Mouse (Mus musculus): Measurements from ENCODE around the gene Chtop.

Chtop gene

DNA sequence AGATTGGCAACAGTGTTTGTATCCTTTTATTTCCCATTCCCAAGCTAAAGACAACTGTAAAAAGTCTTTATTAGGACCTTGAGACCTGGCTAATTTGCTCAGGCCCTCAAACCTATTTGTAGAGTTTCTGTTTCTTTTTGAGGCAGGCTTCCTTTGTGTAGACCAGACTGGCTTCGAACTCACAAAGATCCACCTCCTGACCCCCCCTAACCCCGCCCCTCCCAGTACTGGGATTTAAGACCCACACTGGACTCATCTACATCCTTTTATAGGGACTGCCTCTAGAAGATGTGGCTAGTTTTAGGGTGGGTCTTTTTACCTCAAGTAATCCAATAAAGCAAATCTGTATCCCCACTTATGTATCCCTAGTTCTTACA lies 437 bp upstream of the Chtop start:
- DNase-seq = no peak

DNA sequence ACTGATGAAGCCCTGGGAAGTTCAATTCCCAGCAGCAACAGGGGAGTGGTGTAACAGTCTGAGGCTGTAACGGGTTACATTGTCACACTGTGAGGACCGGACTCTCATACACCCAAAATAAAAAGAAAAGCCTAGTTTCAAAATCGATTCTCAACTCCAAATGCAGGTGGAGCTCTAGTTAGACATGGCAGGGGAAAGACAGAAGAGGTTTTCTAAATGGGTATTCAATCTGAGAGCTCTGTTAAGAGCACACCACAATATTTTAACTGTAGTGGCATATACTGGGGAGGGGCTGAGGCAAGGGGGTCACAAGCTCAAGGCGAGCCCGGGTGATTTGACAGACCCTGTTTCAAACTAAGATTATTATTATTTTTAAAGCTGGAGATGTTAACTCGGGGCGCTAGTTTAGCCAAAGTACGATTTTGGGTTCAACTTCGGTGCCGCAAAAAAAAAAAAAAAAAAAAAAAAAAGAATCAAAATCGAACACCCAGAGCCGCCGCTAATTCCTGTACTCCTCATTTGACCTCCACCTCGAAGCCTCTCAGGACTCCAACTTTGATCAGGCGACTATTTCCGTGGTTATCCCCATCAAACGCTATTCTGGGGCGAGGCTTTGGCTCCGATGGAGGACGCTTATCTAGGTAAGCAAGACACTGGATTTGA lies 880 bp downstream of the Chtop start:
- DNase-seq = no peak

DNA sequence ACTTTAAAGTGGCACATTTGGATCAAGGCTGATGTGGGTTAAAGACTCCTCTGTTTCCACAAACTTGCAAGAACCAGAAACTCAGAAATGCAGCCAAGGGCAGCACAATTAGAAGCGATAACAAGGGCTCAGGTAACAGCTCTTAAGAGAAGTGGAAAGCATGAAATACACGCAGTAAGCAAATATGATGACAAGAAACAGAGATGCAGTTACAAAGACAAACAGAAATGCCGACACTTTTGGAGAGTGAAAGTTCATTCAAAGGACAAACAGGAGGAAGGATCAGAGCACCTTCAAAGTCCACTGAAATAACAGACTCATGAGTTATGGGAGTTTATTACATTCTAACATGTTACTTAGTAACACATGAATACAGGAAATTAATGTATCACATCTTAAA lies 2.9 kb downstream of the Chtop start:
- no peak for DNase-seq

DNA sequence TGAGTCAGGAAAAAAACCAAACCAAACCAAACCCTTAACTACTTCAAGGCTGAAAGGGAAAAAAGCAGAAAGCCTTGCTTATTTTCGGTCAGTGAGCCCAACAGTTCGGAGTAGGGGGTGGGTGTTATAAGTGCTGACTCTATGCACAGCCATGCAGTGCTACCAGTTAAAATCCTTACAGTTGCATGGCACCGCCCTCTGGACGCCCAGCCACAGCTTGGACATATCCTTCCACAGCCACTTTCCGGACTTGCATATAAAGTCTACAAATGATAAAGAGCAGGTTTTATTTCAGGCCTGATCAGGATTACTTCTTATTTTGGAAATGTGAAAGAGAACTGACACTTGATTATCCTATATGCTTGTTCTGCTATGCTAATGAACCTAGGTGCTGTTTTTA lies 4.1 kb downstream of the Chtop start:
- DNase-seq = no peak

DNA sequence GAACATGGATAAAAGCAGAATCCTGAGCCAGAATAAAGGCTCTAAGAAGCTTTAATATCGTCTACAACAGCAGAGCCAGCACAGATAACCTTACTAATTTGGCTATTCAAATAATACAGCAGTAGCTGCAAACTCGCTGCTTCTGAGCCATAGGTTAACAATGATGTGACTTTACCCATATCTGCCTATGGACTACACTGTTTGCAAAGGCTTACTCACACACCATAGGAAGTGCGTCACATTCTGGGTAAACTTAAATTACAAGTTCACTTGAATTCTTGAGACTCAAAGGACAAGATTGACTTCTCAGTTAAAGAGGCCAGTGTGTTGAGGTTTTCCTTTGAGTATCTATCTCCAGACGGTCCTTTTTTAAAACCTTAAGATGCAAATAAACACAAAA lies 5.9 kb downstream of the Chtop start:
- no peak for DNase-seq

DNA sequence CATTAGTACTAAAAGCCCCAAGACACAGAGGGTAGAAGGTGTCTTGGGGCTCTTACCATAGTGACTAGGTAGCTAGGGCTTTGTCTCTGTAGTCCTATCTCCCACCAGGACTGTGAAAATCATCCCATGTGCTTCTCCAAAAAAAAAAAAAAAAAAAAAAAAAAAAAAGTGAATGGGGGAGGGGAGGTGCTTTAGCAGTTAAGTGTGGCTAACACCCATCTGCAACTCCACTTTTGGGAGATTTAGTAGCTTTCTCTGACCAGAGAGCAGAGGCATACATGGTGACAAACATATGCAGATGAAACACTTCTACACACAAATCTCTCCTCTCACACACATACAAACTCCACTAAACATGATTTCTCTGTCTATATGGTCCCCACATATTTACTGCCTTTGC lies 11.7 kb downstream of the Chtop start:
- no peak for DNase-seq

DNA sequence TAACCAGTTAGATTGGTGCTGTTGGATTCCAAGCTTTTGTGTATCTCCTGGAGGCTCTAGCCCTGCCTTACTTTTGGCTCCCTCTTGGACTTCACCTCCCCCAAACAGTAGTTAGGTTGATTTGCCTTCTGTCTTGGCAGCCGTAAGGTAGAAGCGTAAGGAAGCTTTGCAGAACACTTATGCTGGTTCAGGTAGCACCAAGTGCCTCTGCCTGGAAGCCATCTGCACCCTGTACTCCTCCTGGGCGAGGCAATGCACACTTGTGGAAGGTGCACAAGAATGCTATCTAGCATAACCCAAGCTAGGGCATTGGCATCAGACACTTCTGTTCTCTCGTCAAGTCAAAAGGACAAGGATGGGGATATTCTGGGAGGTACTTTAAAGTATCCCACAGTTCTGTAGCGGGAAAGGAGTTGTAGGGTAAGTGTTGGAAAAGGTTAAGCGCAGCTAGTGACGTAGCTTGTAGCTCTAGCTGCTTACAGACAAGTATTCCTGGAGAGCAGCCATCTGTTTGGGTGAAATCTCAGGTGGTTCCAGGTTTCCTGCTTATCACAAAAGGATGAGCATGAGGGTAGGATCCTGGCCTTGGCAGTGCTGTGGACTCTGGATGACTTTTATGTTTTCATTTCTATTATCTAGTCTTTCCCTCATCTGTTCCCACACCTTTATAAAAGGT lies 13.3 kb downstream of the Chtop start:
- peak; percentile 90 for DNase-seq

DNA sequence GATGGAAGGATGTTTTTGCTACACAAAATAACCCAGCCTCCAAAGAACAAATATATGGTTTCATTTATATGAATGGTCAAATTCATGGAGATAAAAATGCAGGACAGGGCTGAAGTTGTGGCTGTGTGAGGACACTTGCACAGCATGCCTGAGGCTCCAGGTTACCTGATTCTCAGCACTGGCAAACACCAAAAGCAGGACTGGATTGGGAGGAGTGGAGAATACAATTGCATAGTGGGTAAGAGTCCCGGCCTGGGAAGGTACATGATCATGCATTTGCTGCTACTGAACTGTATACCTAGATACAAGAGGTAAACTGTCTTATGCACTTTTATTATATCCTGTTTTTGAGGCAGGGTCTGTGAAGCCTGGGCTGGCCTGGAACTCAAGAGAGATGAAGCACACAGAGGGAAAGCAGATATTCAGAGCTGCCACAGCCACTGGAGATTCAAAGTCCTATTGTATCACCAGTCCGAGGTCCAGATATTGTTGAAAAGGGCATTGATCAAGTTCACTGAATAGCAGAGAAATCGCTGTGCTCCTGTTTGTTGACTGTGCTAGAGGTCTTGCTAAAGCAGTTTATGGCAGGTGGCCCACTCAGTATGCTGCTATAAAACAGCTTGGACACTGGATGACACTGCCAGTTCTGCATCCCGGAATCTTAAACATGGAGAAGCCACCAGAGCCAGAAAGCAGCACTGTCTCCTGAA lies 15.3 kb downstream of the Chtop start:
- no peak for DNase-seq

DNA sequence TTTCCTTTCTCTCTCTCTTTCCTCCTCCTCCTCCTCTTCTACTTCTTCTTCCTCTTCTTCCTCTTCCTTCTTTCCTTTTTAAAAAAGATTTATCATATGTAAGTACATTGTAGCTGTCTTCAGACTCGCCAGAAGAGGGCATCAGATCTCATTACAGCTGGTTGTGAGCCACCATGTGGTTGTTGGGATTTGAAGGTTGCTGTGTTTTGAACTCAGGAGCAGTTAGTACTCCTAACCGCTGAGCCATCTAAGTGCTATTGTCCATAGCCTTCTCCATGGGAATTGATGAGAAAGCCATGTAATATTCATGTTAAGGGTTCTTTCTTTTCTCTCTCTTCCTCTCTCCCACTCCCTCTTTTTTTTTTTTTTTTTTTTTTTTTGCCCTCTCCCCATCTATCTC lies 17.9 kb downstream of the Chtop start:
- DNase-seq = peak; percentile 91

DNA sequence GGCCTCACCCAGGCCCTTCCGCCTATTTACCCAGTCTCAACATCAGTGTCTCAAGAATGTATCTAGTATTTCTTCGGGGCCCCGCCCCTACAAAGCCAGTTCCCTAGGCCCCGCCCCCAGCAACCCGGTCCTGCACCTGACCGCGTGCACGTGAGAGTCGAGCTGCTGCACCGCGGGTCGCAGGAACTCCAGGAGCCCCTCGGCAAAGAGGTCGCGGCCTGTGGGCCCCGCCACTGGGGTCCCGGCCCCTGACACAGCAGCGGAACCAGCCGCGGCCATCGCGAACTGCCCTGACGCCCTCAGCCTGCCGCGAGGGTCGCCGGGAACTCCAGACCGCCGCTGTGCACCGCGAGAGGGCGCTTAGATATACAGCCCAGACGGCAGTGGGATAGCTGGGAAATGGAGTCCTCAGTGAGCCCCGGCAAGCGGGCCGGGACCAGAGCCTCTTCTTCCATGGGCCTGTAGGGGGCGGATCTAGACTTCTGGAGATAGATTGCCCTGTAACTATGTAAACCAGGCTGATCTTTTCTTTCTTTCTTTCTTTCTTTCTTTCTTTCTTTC lies 18.5 kb downstream of the Chtop start, which contains the start of gene Snapin:
Gene Snapin (minus strand): TSS at position 338 of the 561 bp plus-strand sequence.
- peak; percentile 100 for DNase-seq

DNA sequence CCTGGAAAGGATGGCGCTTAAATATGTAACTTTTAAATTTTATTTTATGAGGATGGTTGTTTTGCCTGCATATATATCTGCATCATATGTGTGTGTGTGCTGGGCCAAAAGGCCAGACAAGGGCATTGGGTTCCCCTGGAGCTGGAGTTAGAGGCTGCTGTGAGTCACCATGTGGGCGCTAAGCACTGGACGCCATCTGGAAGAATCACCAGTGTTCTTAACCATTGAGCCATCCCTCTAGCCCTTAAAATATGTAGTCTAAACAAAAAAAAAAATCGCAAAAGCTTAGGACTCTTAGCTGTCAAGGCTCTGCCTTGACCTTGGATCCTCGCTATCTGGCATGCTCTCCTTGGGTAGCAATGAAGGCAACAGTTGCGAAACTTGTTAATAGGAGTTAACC lies 20.7 kb downstream of the Chtop start:
- DNase-seq = peak; percentile 71

DNA sequence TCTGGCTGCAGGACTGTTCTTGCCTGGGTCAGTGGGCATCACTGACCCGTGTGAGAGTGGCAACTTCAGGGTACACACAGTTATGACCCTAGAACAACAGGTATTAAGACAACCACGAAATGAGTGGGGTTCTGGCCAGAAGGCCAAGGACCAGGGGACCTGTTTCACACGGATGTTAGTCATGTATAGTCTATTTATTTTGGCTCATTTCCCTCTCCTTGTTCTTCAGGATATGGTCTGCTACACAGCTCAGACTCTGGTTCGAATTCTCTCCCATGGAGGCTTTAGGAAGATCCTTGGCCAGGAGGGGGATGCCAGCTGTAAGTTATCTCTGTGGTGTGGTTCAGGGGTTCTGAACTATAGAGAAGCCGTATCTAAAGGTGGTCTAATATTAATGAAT lies 22.3 kb downstream of the Chtop start:
- no peak for DNase-seq

DNA sequence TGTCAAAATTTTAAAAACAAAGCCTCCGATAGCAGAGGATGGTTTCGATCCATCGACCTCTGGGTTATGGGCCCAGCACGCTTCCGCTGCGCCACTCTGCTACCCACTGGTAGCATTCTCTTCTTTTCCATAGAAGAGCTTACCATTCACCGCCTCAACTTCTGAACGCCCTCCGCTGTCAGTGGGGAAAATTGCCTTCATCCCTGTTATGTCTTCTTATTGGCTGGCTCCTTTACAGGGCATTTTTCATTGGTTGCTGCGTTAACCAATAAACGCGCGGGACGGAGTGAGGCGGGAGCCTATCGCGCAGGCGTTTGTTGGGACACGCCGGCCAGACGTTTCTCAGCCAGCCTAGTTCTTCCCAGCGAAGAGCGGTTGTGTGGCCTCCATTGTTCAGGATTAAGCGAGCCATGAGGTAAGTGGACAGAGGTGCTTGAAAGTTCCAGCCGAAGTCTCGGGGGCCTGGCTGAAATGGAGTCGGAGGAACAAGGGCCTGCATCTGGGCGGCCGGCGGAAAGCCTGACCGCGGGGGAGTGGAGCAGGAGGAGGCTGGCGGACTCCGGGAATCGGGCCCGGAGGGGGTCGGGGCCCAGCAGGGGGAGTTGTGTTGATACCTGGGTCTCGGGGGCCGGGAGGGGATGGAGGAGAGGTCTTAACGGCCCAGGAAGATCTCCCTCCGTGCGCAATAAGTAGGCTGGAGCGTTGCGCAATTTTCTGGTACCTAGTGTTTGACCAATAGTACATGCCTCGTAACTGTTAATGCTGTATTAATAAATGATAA lies 33.3 kb downstream of the Chtop start, which contains the start of gene Ilf2:
Gene Ilf2 (plus strand): TSS at position 296 of the 781 bp plus-strand sequence.
- peak; percentile 100 for DNase-seq

DNA sequence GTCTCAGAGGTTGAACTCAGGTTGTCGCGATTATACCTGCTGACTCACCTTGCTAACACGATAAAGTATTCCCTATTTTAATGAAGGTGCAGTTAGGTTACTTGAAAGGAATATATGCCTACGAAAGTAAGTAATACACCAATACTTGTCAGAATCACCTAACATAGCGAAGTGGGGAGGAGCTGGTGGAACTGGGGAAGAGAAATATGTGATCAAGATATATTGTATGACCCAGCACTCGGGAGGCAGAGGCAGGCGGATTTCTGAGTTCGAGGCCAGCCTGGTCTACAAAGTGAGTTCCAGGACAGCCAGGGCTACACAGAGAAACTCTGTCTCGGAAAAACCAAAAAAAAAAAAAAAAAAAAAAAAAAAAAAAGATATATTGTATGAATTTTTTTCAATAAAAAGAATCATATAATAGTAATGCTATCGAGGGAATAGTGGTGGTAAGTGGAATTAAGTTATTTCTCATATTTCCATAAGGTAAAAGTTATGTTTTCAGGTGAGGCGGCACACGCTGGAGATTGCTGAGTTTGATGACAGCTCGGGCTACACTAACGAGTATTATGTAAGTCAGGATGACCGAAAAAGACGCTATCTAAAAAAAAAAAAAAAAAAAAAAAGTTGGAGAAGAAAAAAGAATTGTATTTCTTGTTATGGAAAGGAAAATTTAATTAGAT lies 34.0 kb downstream of the Chtop start:
- no peak for DNase-seq

DNA sequence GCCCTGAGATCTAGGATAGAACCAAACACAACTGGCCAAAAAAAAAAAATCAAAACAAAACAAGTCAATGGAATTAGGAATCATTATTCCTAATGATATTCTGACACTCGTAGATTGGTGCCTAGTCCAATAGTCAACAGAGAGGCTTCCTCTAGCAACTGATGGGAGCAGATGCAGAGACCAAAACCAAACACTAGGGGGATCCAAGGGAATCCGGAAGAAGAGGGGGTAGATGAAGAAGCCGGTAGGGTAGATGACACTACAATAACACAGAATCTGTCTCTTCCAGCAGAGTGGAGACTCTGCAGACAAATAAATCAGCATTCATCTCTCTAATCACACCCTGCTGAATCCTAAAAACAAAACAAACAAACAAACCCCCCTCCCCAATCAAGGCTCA lies 37.1 kb downstream of the Chtop start:
- DNase-seq = peak; percentile 96

DNA sequence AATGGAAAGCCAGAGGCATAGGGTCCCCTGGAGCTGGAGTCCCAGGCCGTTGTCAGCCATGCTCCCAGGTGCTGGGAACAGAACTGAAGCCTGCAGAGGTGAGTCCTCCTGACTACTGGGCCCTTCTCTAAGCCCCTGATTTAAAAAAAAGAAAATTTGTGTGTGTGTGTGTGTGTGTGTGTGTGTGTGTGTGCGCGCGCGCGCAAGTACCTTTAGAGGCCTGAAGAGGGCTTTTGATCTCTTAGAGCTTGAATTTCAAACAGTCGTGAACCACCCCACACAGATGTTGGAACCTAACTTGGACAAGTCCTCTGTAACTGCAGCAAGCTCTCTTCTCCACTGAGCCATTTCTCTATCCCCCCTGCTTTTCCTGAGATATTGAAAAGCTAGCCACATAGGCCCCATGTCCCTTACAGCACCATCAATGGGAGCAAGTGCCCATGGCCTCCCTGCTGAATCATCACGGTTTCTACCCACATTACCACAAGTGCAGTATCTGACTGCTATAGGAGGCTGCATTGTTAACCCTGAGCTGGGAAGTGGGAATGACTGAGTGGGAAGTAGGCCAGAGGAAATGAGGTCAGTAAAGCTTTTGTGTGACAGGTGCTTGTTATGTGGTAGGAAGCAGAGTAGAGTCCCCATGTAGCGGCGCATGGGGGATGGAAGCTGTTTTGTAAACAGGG lies 41.5 kb downstream of the Chtop start:
- DNase-seq = no peak

DNA sequence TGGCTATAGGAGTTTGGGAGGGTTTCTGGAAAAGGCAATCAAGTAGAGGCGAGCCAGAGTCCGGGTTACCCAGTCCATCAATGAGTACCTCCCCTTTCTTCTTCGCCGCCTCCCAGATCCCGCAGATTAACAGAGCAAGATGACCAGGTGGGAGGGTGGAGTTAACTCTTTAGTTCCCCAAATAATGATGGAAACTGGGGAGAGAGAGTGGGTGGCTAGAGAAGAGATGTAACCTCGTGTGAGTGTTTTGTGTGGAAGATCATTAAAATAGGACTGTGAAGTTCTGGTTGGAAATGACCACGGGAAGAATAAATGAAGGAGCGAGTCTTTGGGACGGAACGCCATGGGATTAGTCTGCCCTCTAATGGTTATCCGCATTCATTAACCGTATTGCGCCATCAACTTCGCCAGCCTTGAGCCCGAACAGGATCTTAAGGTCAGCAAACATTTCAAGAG lies 43.0 kb downstream of the Chtop start:
- DNase-seq = peak; percentile 97

DNA sequence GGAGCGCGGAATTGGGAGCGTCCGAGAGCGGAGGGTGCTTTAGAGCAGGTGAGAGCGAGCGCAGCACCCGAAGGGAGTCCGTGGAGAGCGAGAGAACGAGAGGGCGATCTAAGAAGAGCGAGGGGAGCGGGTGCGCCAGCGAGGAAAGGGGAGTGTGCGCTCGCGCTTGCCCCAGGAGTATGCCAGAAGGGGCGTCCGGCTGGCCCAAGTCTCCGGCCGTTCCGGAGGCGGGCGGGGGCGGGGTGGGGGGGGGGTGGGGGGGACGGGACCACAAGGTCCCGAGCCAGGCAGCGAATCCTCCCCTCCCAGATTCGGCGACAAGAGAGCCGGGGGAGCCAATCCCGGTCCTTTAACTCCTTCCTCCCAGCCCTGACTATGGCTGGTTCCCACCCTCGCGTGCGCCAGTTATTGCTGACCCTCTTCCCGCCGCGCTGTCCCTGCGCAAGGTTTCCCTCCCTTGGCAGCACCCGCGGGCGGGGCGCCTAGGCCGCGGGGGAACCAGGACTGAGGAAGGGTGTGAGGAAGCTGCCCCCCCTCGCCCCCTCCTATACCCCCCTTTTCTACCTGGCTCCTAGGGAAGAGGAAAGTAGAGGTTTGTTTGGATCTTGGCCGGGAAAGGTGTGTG lies 43.5 kb downstream of the Chtop start, which contains the start of gene Npr1:
Gene Npr1 (minus strand): TSS at position 181 of the 625 bp plus-strand sequence.
- DNase-seq = peak; percentile 98

DNA sequence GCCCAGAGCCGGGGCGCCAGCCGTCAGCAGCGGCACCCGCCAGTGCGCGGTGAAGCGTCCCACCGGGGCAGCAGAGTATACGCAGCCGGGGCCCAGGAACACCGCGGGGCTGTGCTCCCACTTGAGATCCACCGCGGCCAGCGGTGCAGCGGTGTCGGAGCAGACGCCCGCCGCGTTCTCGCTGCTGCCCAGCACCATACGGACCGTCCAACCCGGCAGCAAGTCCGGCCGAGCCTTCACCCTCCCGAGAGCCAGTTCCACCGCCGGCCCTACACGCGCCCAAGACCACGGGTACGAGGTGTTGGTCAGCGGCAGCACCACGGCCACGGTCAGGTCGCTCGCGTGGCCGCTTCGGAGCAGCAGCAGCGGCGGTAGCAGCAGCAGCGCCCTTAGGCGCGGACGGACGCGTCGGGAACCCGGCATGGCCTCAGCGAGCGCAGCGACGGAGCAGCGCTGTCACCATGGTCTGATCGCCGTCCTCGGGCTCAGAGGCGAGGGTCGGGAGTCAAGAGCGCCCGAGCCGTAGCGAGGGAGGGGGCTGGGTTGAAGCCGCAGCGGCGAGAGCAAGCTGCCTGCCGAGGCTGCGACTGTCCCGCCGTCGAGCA lies 44.1 kb downstream of the Chtop start:
- DNase-seq = no peak

DNA sequence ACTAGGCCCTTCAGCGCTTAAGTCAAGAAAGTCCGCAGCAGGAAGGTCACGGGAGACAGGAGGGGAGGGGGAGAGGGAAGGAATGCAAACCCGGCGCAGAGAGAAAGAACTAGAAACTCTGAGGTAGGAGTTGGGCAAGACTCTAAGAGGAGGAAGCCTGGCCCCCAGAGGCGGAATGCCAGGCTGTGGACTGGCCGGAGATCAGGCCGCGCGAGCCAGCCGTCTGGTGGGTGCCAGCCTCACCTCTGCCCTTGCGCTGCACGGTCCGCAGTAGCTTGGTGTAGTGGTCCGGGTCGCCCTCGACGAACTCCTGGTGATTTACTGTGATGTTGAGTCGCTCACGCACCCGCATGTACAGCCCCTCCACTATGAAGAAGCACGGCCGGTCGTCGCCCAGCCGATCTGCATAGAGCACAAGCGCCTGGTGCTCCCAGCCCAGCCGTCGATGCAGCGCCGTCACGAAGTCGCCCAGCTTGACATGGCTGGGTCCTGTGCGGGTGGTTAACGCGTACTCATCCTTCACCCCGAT lies 44.7 kb downstream of the Chtop start:
- DNase-seq = peak; percentile 95

All from heart, adult 11 months (tissue).